Mouse (Mus musculus): ENCODE measurements around the gene Cep41. TPM values are rescaled to one million over a fixed set of nuclear protein-coding genes. Genes with fewer than 3 reads are reported as not detected.

Gene Cep41
- polyA plus RNA-seq, 1 experiment: 4.6 TPM

GRCm38 (mm10) chr6:30611212-30611611, 82.3 kb downstream of the Cep41 start:
- Histone ChIP-seq H3K4me1 (ENCODE audit: control insufficient read depth, insufficient read depth, low read length) (no peaks in the 10 kb centered on the region), H3K4me3 (replicated peaks; ENCODE audit: extremely low read depth, low read depth, low read length) (no peak overlapping the region)
- no peak for DNase-seq
- TF ChIP-seq POLR2A (IDR thresholded peaks at IDR 0.05; ENCODE audit: borderline replicate concordance, extremely low read depth, low read depth, low read length) (no peak), CTCF (IDR thresholded peaks at IDR 0.05; ENCODE audit: insufficient read depth, low read length) (no peak)
- 80% methylated on average over 5 of the region's 5 CpGs for WGBS

DNA sequence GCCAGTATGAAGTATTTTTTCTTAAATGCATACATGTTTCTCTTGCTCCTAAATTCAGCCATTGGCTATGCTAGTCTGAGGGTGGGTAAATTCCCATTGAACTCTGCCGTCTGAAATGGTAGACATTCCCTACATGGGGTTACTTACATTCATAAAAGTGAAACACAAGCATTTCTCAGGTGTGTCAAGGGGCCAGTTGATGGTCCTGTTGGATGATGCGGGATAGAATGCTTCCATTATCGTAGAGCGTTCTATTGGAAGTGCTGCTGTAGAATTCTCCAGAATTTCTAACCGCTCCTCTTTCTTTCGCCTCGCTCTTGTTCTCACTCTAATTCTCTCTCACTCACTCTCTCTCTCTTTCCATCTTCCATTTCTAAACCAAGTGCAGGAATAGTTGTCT, 82.8 kb downstream of the Cep41 start, which contains the start of gene Cpa5:
Gene Cpa5 (plus strand): TSS at position 301 of the 400 bp plus-strand sequence.
- DNase-seq: no peak
- Histone ChIP-seq H3K4me1 (ENCODE audit: control insufficient read depth, insufficient read depth, low read length) (no peaks in the 10 kb centered on the region), H3K4me3 (replicated peaks; ENCODE audit: extremely low read depth, low read depth, low read length) (no peak within 1 kb of the TSS)
- TF ChIP-seq POLR2A (IDR thresholded peaks at IDR 0.05; ENCODE audit: borderline replicate concordance, extremely low read depth, low read depth, low read length): no peak
- TF ChIP-seq CTCF (IDR thresholded peaks at IDR 0.05; ENCODE audit: insufficient read depth, low read length): no peak
- WGBS: 98% methylated on average over 7 of the region's 7 CpGs

GRCm38 (mm10) chr6:30605672-30606071, 87.9 kb downstream of the Cep41 start:
- H3K4me1 ChIP-seq (ENCODE audit: control insufficient read depth, insufficient read depth, low read length): no peaks in the 10 kb centered on the region
- TF ChIP-seq POLR2A (IDR thresholded peaks at IDR 0.05; ENCODE audit: borderline replicate concordance, extremely low read depth, low read depth, low read length) (no peak), CTCF (IDR thresholded peaks at IDR 0.05; ENCODE audit: insufficient read depth, low read length) (no peak)
- WGBS: 71% methylated on average over 5 of the region's 5 CpGs
- no peak overlapping the region for H3K4me3 ChIP-seq (replicated peaks; ENCODE audit: extremely low read depth, low read depth, low read length)
- DNase-seq: no peak

- no peak for DNase-seq
- H3K4me3 ChIP-seq (replicated peaks; ENCODE audit: extremely low read depth, low read depth, low read length): no peak overlapping the region
- TF ChIP-seq POLR2A (IDR thresholded peaks at IDR 0.05; ENCODE audit: borderline replicate concordance, extremely low read depth, low read depth, low read length) (no peak), CTCF (IDR thresholded peaks at IDR 0.05; ENCODE audit: insufficient read depth, low read length) (no peak)
- 90% methylated on average over 4 of the region's 4 CpGs for WGBS
- no peaks in the 10 kb centered on the region for H3K4me1 ChIP-seq (ENCODE audit: control insufficient read depth, insufficient read depth, low read length)
Observed at GRCm38 (mm10) chr6:30605111-30605510, 88.4 kb downstream of the Cep41 start.

DNA sequence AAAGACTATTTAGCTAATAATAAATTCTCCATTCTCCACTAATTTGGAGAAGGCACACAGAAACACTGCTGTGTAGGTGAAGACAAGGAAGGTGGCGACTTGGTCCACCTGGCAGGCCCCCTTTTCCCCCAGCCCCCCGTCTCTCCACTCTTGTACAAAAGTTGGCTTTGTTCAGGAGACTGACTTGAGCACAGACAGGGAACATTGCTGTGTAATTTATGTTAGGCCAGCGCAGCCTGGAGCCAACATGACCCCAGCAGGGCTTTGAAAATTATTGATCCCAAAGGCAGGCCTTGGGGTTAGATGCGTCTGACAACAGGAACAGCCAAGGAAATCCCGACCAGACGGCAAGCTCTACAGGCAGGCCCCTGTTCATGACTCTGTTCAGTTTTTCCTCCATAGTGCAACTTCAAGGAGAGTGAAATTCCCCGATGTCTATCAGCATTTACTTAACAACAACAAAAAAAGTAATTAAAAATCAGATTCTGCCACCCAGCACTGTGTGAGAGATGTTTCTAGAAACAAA, 89.1 kb downstream of the Cep41 start:
- H3K4me3 ChIP-seq (replicated peaks; ENCODE audit: extremely low read depth, low read depth, low read length): no peak overlapping the region
- TF ChIP-seq CTCF (IDR thresholded peaks at IDR 0.05; ENCODE audit: insufficient read depth, low read length): no peak
- TF ChIP-seq POLR2A (IDR thresholded peaks at IDR 0.05; ENCODE audit: borderline replicate concordance, extremely low read depth, low read depth, low read length): no peak
- H3K4me1 ChIP-seq (ENCODE audit: control insufficient read depth, insufficient read depth, low read length): no peaks in the 10 kb centered on the region
- no peak for DNase-seq
- WGBS: 83% methylated on average over 7 of the region's 7 CpGs

Other genes starting within 250 kb of the Cep41 start
- 31.4 and 40.3 TPM in 2 replicates for gene Tmem209, start 184.0 kb downstream of the Cep41 start, polyA plus RNA-seq (2012; rRNA removed)
- gene Ssmem1, start 183.9 kb downstream of the Cep41 start, polyA plus RNA-seq (2012; rRNA removed): not detected in 2 replicates
- gene Cpa2, start 152.2 kb downstream of the Cep41 start, polyA plus RNA-seq (2012; rRNA removed): 0.13 and 0.28 TPM in 2 replicates
- 4.6 TPM in 1 of 2 replicates, not detected in the other for gene Cpa4, start 125.4 kb downstream of the Cep41 start, polyA plus RNA-seq (2012; rRNA removed)
- not detected in 2 replicates for gene Cpa5, start 82.7 kb downstream of the Cep41 start, polyA plus RNA-seq (2012; rRNA removed)
- 0.39 and 4.3 TPM in 2 replicates for gene Cpa1, start 54.5 kb downstream of the Cep41 start, polyA plus RNA-seq (2012; rRNA removed)
- 108 and 160 TPM in 2 replicates for gene Mest, start 29.8 kb upstream of the Cep41 start, polyA plus RNA-seq (2012; rRNA removed)
- 6.8 and 11.1 TPM in 2 replicates for gene Copg2, start 203.0 kb upstream of the Cep41 start, polyA plus RNA-seq (2012; rRNA removed)
- not detected in 2 replicates for gene Tsga13, start 221.8 kb upstream of the Cep41 start, polyA plus RNA-seq (2012; rRNA removed)

Measured in lung, adult 2 months (tissue).